Mouse (Mus musculus) brain, embryonic 18.5 days (tissue): ENCODE measurements around the gene Olfr1497.
"Not testable (repeated sequence)": the region's sequence is repeated elsewhere in the genome, so short reads cannot be mapped to it uniquely, and the experiment has no call there.

Source experiments
- DNase-seq: peaks from one replicate; pipeline ENCODE4 v3.0.0-alpha.2; 2012; ENCODE audit warnings: low read depth, low spot score

Olfr1497 gene

GRCm38 (mm10) chr19:13798102-13798501 lies at the start of gene Olfr1497:
Olfr1497 (minus strand) TSS chr19:13798202.
- no peak for DNase-seq

- DNase-seq: no peak
These were observed 32.4 kb upstream of the Olfr1497 start, which contains the start of gene Olfr1500 for GRCm38 (mm10) chr19:13830388-13830787. Olfr1500 (minus strand) TSS chr19:13830488.

GRCm38 (mm10) chr19:13828447-13828846 lies 30.4 kb upstream of the Olfr1497 start:
- no peak for DNase-seq

GRCm38 (mm10) chr19:13820847-13821246 lies 22.8 kb upstream of the Olfr1497 start:
- no peak for DNase-seq

GRCm38 (mm10) chr19:13819347-13819746 lies 21.3 kb upstream of the Olfr1497 start, which contains the start of gene Olfr1499:
Olfr1499 (minus strand) TSS chr19:13819447.
- DNase-seq: no peak

DNA sequence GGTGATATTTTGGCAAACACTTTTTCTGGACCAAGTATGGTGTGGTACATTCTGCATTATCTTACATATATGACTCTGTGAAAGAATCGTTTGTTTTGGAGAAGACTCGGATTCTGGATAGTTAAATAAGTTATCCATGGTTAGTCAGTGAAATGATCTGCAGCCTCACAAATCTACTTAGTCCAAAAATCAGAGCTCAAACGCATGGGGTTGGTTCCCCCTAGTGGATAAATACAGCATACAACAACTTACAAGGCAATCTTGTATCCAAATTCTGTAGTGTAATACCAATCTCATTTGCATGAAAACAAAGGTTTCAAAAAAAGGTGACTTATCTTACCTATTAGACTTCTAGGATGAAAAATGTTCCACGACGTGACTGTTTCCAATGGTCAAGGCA lies 20.8 kb upstream of the Olfr1497 start:
- DNase-seq: no peak

GRCm38 (mm10) chr19:13812823-13813222 lies 14.8 kb upstream of the Olfr1497 start:
- DNase-seq: no peak

GRCm38 (mm10) chr19:13805486-13805885 lies 7.5 kb upstream of the Olfr1497 start:
- not testable (repeated sequence) for DNase-seq

GRCm38 (mm10) chr19:13777578-13777977 lies 20.4 kb downstream of the Olfr1497 start, which contains the start of gene Olfr1496:
Olfr1496 (plus strand) TSS chr19:13777878.
- DNase-seq: no peak

DNA sequence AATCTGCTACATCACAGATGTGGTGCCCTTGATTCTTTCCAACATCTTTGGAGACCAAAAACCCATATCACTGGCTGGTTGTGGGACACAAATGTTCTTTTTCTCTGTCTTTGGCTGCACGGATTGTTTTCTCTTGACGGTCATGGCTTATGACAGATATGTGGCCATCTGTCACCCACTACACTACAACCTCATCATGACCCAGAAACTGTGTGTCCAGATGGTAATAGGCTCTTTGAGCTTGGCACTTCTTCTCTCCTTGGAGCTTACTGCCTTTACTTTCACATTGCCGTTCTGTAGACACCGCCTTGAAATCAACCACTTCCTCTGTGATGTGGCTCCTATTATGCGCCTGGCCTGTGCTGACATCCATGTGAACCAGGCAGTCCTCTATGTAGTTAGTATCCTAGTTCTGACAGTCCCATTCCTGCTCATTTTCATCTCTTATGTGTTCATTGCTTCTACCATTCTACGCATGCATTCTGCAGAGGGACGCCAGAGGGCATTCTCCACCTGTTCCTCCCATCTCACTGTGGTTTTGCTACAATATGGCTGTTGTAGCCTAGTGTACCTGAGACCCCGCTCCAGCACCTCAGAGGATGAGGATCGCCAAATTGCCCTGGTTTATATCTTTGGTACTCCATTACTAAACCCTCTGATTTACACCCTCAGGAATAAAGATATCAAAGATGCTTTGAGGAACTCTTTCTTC lies 29.3 kb downstream of the Olfr1497 start:
- no peak for DNase-seq

DNA sequence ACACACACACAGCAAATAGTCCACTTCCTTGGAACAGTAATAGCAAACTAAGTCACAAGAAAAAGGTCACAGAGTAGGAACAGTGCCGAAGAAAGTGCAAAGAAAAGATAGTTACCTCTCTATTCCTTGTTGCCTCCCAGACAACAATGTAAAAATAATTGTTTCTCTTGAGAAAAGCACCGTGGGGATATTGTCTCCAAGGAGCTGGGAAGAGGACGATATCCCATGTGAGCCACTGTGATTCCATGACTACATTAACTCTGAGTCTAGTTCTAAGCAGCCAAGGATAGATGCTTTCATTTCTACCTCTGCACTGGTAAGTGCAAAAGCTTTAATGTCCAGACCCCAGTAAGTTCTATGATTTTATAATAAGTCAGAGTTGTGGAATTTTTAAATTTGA lies 33.7 kb downstream of the Olfr1497 start, which contains the start of gene Olfr1495:
Gene Olfr1495 (plus strand): TSS at position 301 of the 400 bp plus-strand sequence.
- no peak for DNase-seq

- DNase-seq: no peak
These were observed 48.6 kb downstream of the Olfr1497 start for GRCm38 (mm10) chr19:13749366-13749765.
